Mouse (Mus musculus) urinary bladder, adult 2 months (tissue): ENCODE measurements around the gene Tomm5. TPM values are rescaled to one million over a fixed set of nuclear protein-coding genes. Genes with fewer than 3 reads are reported as not detected.
"Not testable (repeated sequence)": the region's sequence is repeated elsewhere in the genome, so short reads cannot be mapped to it uniquely, and the experiment has no call there.

Experiments used
- DNase-seq: peaks from one replicate; pipeline ENCODE4 v3.0.0; 2022; ENCODE audit warnings: low spot score
- polyA plus RNA-seq: library from polyadenylated mRNA; depleted of rRNA; stranded (reverse); fragments of >200 nt; gene quantifications from 2 replicates; pipeline ENCODE4 v1.2.3, GENCODE M21; 2012; rRNA removed

Tomm5 gene
- polyA plus RNA-seq, 1 experiment = 146 TPM

DNA sequence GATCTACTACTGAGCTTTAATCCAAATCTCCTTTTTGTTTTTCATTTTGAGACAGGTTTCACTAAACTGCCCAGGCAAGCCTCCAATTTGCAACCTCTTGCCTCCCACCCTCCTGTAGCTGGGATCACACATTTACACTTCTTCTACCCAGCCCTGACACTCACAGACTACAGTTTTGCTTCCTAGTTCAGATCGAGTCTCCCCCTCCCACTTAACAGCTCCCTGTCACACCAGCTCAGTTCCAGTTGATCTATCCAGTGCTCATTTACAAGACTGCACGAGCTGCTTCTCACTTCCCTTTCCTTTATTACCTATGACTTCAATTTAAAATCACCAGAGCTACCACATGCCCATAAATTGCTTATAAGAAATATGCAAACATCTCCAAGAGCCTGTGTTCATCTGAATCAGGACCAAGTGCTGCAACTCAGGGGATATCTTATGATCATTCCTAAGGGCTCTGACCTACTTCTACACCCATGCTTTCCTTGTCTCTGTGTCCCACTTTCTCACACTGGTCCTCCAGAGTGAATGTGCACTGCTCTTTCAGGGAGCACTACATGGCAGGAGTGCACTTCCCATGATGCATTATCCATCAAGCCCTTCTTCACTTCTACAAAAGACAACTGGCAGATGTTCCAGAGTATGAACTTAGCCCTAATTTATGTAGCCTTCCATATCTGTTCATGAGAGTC is 41.7 kb downstream of the Tomm5 start:
- no peak for DNase-seq

DNA sequence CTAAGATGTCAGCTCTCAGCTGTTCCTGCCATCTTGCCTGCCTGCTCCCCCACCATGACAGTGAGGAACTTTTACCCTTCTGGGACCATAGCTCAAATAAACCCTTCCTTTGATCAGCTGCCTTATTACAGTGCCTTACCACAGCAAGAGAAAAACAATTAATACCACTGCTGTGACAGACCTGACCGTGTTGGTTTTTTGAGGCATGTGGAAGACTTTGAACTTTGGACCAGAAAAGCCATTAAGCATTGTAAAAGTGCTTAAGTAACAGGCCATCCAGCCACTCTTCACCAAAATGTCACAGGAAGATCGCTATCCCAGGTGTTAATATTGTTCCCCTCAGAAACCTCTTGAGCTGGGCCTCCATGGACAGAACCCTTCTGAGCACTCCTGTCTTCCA is 43.3 kb downstream of the Tomm5 start:
- DNase-seq = no peak

DNA sequence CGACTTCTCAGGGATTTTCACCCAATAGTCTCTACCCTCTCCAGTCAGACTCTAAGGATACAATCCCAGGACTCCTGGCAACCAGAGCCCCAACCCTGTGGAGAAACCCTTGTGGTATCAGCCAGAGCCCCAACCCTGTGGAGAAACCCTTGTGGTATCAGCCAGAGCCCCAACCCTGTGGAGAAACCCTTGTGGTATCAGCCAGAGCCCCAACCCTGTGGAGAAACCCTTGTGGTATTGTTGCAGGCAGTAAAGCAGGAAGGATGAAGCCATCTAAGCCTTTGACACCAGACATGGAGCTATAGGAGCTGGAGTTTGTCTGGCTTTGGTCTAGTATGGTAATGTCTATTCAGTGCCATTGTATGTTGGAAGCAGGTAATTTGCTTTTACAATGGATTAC is 44.1 kb downstream of the Tomm5 start:
- DNase-seq = not testable (repeated sequence)

DNA sequence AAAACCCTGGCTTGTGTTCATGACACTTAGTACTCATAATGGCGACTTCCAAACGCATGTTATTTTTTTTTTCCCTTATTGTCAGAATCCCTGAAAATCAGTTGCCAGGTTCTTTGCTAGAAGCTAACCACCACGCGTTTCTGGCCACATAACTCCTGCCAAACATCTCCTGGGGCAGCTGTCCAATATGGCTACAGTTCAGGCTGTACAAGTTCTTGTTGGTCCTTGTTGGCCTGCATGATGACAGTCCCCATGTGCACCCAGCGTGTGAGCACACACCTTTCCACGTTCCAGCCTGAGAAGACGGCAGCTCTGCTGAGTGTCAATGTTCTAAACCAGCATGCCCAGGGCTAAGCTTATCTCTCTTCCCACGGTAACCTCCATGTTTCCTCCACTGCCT is 52.5 kb downstream of the Tomm5 start:
- no peak for DNase-seq

Other genes starting within 250 kb of the Tomm5 start
- 34.9 and 38.4 TPM in 2 replicates for gene Grhpr, start 126.7 kb downstream of the Tomm5 start, polyA plus RNA-seq
- gene Zbtb5, start 95.7 kb downstream of the Tomm5 start, polyA plus RNA-seq = 8.5 and 8.6 TPM in 2 replicates
- 14.1 and 17.2 TPM in 2 replicates for gene Polr1e, start 89.5 kb downstream of the Tomm5 start, polyA plus RNA-seq
- 10.4 and 11.1 TPM in 2 replicates for gene Fbxo10, start 23.5 kb downstream of the Tomm5 start, polyA plus RNA-seq
- 0.19 and 0.25 TPM in 2 replicates for gene Frmpd1, start 76.8 kb upstream of the Tomm5 start, polyA plus RNA-seq
- 15.0 TPM in 2 replicates for gene Trmt10b, start 189.0 kb upstream of the Tomm5 start, polyA plus RNA-seq
- gene Dcaf10, start 234.0 kb upstream of the Tomm5 start, polyA plus RNA-seq = 9.7 and 10.3 TPM in 2 replicates
- 28.5 and 31.8 TPM in 2 replicates for gene Exosc3, start 234.6 kb upstream of the Tomm5 start, polyA plus RNA-seq